Mouse (Mus musculus) C2C12 (cell line): Measurements from ENCODE around the gene Cdk5rap3. TPM values are rescaled to one million over a fixed set of nuclear protein-coding genes. Genes with fewer than 3 reads are reported as not detected.

Experiments used
- H3K27me3 ChIP-seq: one replicate; pipeline ENCODE4 v1.6.1; 2011; ENCODE audit not compliant: control insufficient read depth, insufficient read depth, insufficient read length
- H3K36me3 ChIP-seq: one replicate; pipeline ENCODE4 v1.6.1; 2011; ENCODE audit not compliant: control insufficient read depth, insufficient read depth
- H3K4me3 ChIP-seq: one replicate; pipeline ENCODE4 v1.5.1; 2011; ENCODE audit warnings: mild to moderate bottlenecking, control low read depth; ENCODE audit not compliant: poor library complexity, insufficient read depth, severe bottlenecking
- H3K79me2 ChIP-seq: one replicate; pipeline ENCODE4 v1.6.1; 2011; ENCODE audit not compliant: control insufficient read depth, insufficient read depth
- H3K79me3 ChIP-seq: one replicate; pipeline ENCODE4 v1.6.1; 2011; ENCODE audit warnings: low read depth, control low read depth
- H3ac ChIP-seq: one replicate; pipeline ENCODE3; 2011; ENCODE audit warnings: low read depth; ENCODE audit not compliant: control insufficient read depth, insufficient read length
- CEBPB ChIP-seq: IDR thresholded peaks from one replicate; pipeline ENCODE4 v1.6.1; 2011; ENCODE audit warnings: low read depth, mild to moderate bottlenecking, control low read depth, moderate library complexity
- CTCF ChIP-seq: IDR thresholded peaks from one replicate; pipeline ENCODE4 v1.5.1; 2011; ENCODE audit not compliant: control insufficient read depth, insufficient read depth, insufficient read length
- FOSL1 ChIP-seq: IDR thresholded peaks from one replicate; pipeline ENCODE4 v1.8.0; 2011; ENCODE audit warnings: mild to moderate bottlenecking, low read length; ENCODE audit not compliant: poor library complexity, insufficient read depth, severe bottlenecking
- MAX ChIP-seq: IDR thresholded peaks from one replicate; pipeline ENCODE4 v1.6.1; 2011; ENCODE audit warnings: mild to moderate bottlenecking, control low read depth
- MYOD1 ChIP-seq: IDR thresholded peaks from one replicate; pipeline ENCODE4 v1.6.1; 2011; ENCODE audit warnings: low read depth; ENCODE audit not compliant: control insufficient read depth, insufficient read length
- MYOG ChIP-seq: IDR thresholded peaks from one replicate; pipeline ENCODE4 v1.6.1; 2011; ENCODE audit not compliant: control insufficient read depth, insufficient read length; ENCODE audit errors: extremely low read depth
- USF1 ChIP-seq: IDR thresholded peaks from one replicate; pipeline ENCODE4 v1.6.1; 2011; ENCODE audit warnings: low read depth, mild to moderate bottlenecking, control low read depth, moderate library complexity
- polyA plus RNA-seq: library from polyadenylated mRNA; unstranded; fragments of >200 nt; fragmentation: generic; extraction: Trizol; gene quantifications from one replicate; pipeline ENCODE4 v1.2.1, GENCODE M21; 2012; ENCODE audit warnings: missing spikeins

The Cdk5rap3 gene
- polyA plus RNA-seq, 1 experiment: 33.1 TPM

DNA sequence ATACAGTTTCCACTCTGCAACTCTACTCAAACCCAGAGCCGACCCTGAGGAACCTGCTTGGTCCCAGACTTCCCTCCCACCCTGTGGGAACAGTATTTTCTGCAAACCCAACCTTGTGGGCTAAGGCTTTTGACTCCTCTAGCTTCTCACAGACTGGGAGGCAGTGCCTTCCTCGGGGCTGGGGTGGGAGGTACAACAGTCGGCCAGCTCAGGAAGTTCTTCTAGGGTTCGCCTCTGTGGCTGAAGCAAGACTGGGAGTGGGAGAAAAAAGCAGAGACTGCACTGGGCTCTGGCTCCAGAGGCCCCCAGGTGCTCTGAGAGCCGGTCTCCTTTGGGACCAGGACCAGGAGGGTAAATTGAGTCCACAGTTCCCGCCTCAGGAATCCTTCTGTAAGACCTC is 36.6 kb upstream of the Cdk5rap3 start:
- TF ChIP-seq MAX (no peak), USF1 (no peak), MYOG (no peak), CTCF (no peak), MYOD1 (no peak), FOSL1 (no peak), CEBPB (no peak)
- H3K36me3 ChIP-seq: peaks cover 61% of the 10 kb centered on the region
- no peaks in the 10 kb centered on the region for H3K27me3 ChIP-seq
- no peaks in the 10 kb centered on the region for H3K79me2 ChIP-seq
- no peak overlapping the region for H3K4me3 ChIP-seq
- no peaks in the 10 kb centered on the region for H3K79me3 ChIP-seq
- H3ac ChIP-seq: no peak overlapping the region

DNA sequence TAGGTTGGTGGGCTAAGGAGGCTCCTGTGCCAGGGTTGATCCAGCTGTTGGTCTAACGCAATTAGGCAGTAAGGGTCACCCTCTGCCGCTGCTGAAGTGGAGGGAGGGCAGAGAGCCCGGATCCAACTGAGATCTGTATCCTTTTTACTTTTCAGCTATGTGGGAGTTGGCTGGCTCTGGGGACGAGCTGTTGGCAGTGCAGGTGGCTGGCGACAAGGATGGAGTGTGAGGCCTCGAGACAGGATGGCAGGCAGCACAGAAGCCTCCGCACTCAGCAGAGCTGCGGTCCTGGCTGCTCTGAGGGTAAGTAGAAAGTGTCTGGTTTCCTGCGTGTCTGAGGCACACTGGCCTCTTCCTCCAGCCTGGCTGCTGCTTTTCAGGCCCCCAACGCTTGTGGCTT is 36.1 kb upstream of the Cdk5rap3 start:
- Histone ChIP-seq H3K27me3 (no peaks in the 10 kb centered on the region), H3K36me3 (peaks cover 61% of the 10 kb centered on the region), H3K79me3 (no peaks in the 10 kb centered on the region), H3K79me2 (no peaks in the 10 kb centered on the region), H3ac (no peak overlapping the region), H3K4me3 (no peak overlapping the region)
- TF ChIP-seq FOSL1 (no peak), CTCF (no peak), CEBPB (no peak), MYOD1 (no peak), MAX (no peak)

DNA sequence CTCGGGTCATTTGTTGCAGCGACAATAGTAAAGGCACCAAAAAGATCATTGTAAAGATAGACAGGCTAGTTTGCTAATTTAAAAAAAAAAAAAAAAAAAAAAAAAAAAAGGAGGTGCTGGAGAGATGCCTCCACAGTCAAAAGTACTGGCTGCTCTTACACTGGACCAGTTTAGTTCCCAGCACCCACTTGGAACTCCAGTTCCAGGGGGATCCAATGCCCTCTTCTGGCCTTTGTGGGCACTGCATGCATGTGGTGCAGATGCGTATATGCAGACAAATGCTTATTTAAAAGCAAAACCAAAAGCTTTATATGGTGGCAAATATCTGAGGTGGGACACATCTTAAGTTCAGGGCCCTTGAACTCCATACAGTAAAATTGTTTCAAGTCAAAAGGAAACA is 34.5 kb upstream of the Cdk5rap3 start:
- Histone ChIP-seq H3K79me3 (no peaks in the 10 kb centered on the region), H3K27me3 (no peaks in the 10 kb centered on the region), H3ac (no peak overlapping the region), H3K4me3 (no peak overlapping the region), H3K79me2 (no peaks in the 10 kb centered on the region), H3K36me3 (peaks cover 49% of the 10 kb centered on the region)
- no peak for TF ChIP-seq MYOG
- no peak for TF ChIP-seq CEBPB

DNA sequence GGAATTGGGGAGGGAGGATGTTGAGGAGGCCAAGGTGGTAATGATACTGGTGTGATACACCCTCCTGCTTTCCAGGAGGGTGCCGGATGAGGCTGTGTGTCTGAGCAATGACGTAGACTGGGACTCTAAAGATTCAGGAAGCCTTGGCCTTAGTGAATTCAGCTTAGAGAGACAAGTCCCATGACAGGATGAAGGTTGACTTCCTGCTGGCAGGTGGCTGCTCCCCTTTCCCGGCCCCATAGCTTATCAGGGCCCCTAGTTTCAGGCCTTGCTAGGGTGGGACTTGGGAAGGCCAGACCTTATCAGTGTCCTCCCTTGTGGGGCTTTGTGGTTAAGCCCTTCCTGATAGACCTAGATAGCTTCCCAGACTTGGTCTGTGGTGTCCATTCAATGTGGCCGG is 31.6 kb upstream of the Cdk5rap3 start:
- Histone ChIP-seq H3K27me3 (no peaks in the 10 kb centered on the region), H3K79me3 (no peaks in the 10 kb centered on the region), H3ac (no peak overlapping the region), H3K4me3 (no peak overlapping the region), H3K79me2 (no peaks in the 10 kb centered on the region), H3K36me3 (peaks cover 23% of the 10 kb centered on the region)
- TF ChIP-seq CTCF (no peak), CEBPB (no peak), MYOG (no peak), FOSL1 (no peak), MAX (no peak), USF1 (no peak), MYOD1 (no peak)

DNA sequence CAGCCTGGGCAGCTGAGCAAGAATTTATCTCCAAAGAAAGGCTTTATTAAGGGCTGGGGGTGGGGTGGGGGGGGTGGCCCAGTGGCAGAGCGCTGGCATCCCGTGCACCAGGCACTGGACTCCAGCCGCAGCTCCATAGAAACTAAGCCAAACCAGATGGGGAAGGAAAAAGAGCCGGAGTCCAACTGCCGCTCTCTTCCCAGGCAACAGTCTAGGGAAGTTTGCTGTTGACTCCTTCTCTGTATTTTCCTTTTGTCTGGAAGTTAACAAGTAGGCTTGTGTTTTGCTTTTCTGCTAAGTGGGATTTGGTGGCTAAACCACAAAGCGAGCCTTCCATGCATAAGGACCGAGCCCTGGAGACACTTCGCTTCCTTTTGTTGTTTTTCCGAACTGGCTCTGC is 30.2 kb upstream of the Cdk5rap3 start:
- Histone ChIP-seq H3K36me3 (peaks cover 12% of the 10 kb centered on the region), H3K27me3 (no peaks in the 10 kb centered on the region), H3K79me3 (no peaks in the 10 kb centered on the region), H3K4me3 (no peak overlapping the region), H3ac (no peak overlapping the region), H3K79me2 (no peaks in the 10 kb centered on the region)
- TF ChIP-seq MYOG (no peak), MAX (no peak), MYOD1 (no peak), CTCF (no peak), CEBPB (no peak)

DNA sequence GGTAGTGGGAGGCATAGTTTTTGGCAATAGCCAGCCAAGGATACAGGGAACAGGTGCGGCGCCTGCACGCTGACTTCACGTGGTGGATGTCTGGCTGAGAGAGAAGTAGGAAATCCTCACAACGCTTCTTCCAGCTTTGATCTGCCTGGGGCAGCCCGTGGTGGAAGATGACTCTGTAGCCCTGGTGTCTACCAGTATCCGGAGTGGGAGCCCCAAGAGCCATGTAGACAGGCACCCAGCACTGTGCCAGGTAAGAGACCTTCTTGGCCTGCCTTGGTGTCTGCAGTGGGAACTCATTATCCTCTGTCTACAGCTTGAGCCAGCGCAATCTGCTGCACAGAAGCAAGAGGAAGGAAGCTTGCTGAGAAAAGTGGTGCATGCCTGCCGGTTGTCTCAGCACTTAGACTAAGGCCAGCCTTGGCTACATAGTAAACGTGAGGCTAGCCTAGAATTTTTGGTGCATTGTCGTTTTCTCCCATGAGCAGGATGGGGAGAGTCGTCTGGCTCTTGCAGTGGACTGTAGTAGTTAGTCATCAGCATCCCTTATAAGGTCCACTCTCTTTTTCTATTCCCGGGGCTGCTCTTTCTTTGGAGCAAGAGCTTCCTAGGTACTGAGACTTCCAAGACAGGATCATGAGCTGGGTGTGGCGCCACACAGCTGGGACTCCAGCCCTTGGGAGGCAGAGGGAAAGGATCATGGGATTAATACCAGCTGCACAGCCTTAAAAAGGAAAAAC is 28.7 kb upstream of the Cdk5rap3 start:
- H3K36me3 ChIP-seq: peaks cover under 1% of the 10 kb centered on the region
- no peak overlapping the region for H3K4me3 ChIP-seq
- TF ChIP-seq USF1 (no peak), FOSL1 (no peak), MAX (no peak), MYOD1 (no peak), CTCF (no peak), MYOG (no peak), CEBPB (no peak)
- H3ac ChIP-seq: no peak overlapping the region
- H3K79me3 ChIP-seq: no peaks in the 10 kb centered on the region
- H3K27me3 ChIP-seq: no peaks in the 10 kb centered on the region
- H3K79me2 ChIP-seq: no peaks in the 10 kb centered on the region
